Mouse (Mus musculus) thymus, adult 2 months (tissue): ENCODE measurements around the gene Ptprg.

Experiments
- CTCF ChIP-seq: fragments of 200-500 bp; IDR thresholded peaks from 2 replicates; pipeline ENCODE4 v1.5.1; 2012; ENCODE audit warnings: mild to moderate bottlenecking, control low read depth, low read length, moderate library complexity, borderline replicate concordance; ENCODE audit not compliant: control insufficient read depth, poor library complexity, insufficient read depth; ENCODE audit errors: extremely low read depth
- POLR2A ChIP-seq: fragments of 200-500 bp; IDR thresholded peaks from 2 replicates; pipeline ENCODE4 v1.6.1; 2012; ENCODE audit warnings: mild to moderate bottlenecking, low read length, control low read depth, moderate library complexity; ENCODE audit not compliant: control insufficient read depth, poor library complexity, insufficient read depth; ENCODE audit errors: extremely low read depth

GRCm38 (mm10) chr14:12143941-12144485, 590.7 kb downstream of the Ptprg start:
- TF ChIP-seq CTCF (no peak), POLR2A (no peak)
